Mouse (Mus musculus) 416B (cell line): ENCODE results near the gene Olfr389.

Experiments used
- DNase-seq: peaks from one replicate; pipeline ENCODE4 v3.0.0; 2011; ENCODE audit warnings: low read depth

The Olfr389 gene

GRCm38 (mm10) chr11:73780613-73781012 lies at the start of gene Olfr389:
Gene Olfr389 (minus strand): TSS chr11:73780713.
- DNase-seq: no peak

- DNase-seq: no peak
Measured at GRCm38 (mm10) chr11:73816949-73817348, 36.4 kb upstream of the Olfr389 start, which contains the start of gene Olfr392. Gene Olfr392 (minus strand): TSS chr11:73817049.

DNA sequence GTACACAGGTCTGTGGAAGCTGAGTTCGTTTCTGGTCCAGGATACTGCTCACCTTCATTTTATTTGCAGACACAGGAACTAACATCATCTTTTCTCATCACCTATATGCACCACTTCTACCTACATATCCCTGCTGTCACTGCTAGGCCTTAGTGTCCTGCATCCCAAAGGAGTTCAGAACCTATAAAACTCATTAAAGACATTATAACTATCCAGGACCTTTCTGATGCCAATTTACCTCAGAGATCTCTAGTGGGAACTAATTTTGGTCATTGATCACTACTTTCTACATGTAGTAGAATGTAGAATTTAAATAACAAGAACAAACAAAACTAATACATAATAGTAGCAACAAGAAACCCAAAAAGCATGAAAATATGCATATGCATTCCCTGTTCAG lies 22.4 kb upstream of the Olfr389 start, which contains the start of gene Olfr391-ps:
Gene Olfr391-ps (minus strand): TSS at position 101 of the 400 bp plus-strand sequence.
- no peak for DNase-seq

GRCm38 (mm10) chr11:73782664-73783063 lies 2.2 kb upstream of the Olfr389 start, which contains the start of gene Olfr390:
Gene Olfr390 (plus strand): TSS chr11:73782964.
- no peak for DNase-seq

GRCm38 (mm10) chr11:73759115-73759514 lies 21.4 kb downstream of the Olfr389 start:
- DNase-seq: peak; percentile 4
